Mouse (Mus musculus): Measurements from ENCODE around the gene Uqcc3. TPM values are rescaled to one million over a fixed set of nuclear protein-coding genes. Genes with fewer than 3 reads are reported as not detected.

Gene Uqcc3
- total RNA-seq, 2 experiments from 2014 or later, result 57.3 to 66.9 TPM

Other genes with a start within 250 kb of the Uqcc3 start
Only the 30 nearest of the 32 such genes appear.
- 60.1 and 70.1 TPM in 2 replicates for gene Slc3a2, start 157.6 kb downstream of the Uqcc3 start, total RNA-seq (2014; fragmentation: Nextera tagmentation)
- 78.5 and 87.2 TPM in 2 replicates for gene Slc3a2, start 157.6 kb downstream of the Uqcc3 start, total RNA-seq (2017)
- gene Wdr74, start 145.1 kb downstream of the Uqcc3 start, total RNA-seq (2014; fragmentation: Nextera tagmentation), result 122 and 136 TPM in 2 replicates
- gene Wdr74, start 145.1 kb downstream of the Uqcc3 start, total RNA-seq (2017), result 96.6 and 196 TPM in 2 replicates
- not detected in 2 replicates for gene 1700092M07Rik, start 140.2 kb downstream of the Uqcc3 start, total RNA-seq (2014; fragmentation: Nextera tagmentation)
- gene 1700092M07Rik, start 140.2 kb downstream of the Uqcc3 start, total RNA-seq (2017), result 2.5 TPM in 2 replicates
- 63.4 and 64.7 TPM in 2 replicates for gene Stx5a, start 139.5 kb downstream of the Uqcc3 start, total RNA-seq (2014; fragmentation: Nextera tagmentation)
- gene Stx5a, start 139.5 kb downstream of the Uqcc3 start, total RNA-seq (2017), result 43.0 and 62.0 TPM in 2 replicates
- gene Nxf1, start 123.8 kb downstream of the Uqcc3 start, total RNA-seq (2014; fragmentation: Nextera tagmentation), result 268 and 347 TPM in 2 replicates
- gene Nxf1, start 123.8 kb downstream of the Uqcc3 start, total RNA-seq (2017), result 89.4 and 113 TPM in 2 replicates
- gene Tmem223, start 109.9 kb downstream of the Uqcc3 start, total RNA-seq (2014; fragmentation: Nextera tagmentation), result 61.2 and 62.7 TPM in 2 replicates
- gene Tmem223, start 109.9 kb downstream of the Uqcc3 start, total RNA-seq (2017), result 35.7 and 40.6 TPM in 2 replicates
- 141 and 147 TPM in 2 replicates for gene Tmem179b, start 106.5 kb downstream of the Uqcc3 start, total RNA-seq (2014; fragmentation: Nextera tagmentation)
- 69.5 and 81.3 TPM in 2 replicates for gene Tmem179b, start 106.5 kb downstream of the Uqcc3 start, total RNA-seq (2017)
- 19.1 and 20.5 TPM in 2 replicates for gene Taf6l, start 94.5 kb downstream of the Uqcc3 start, total RNA-seq (2014; fragmentation: Nextera tagmentation)
- gene Taf6l, start 94.5 kb downstream of the Uqcc3 start, total RNA-seq (2017), result 10.0 and 15.6 TPM in 2 replicates
- gene Polr2g, start 82.3 kb downstream of the Uqcc3 start, total RNA-seq (2014; fragmentation: Nextera tagmentation), result 112 and 148 TPM in 2 replicates
- 51.7 and 69.8 TPM in 2 replicates for gene Polr2g, start 82.3 kb downstream of the Uqcc3 start, total RNA-seq (2017)
- gene Zbtb3, start 78.4 kb downstream of the Uqcc3 start, total RNA-seq (2014; fragmentation: Nextera tagmentation), result 3.1 TPM in 2 replicates
- gene Zbtb3, start 78.4 kb downstream of the Uqcc3 start, total RNA-seq (2017), result 2.7 and 3.0 TPM in 2 replicates
- gene Ttc9c, start 61.6 kb downstream of the Uqcc3 start, total RNA-seq (2014; fragmentation: Nextera tagmentation), result 41.3 and 42.1 TPM in 2 replicates
- 62.8 and 65.0 TPM in 2 replicates for gene Ttc9c, start 61.6 kb downstream of the Uqcc3 start, total RNA-seq (2017)
- 71.4 and 85.1 TPM in 2 replicates for gene Hnrnpul2, start 60.9 kb downstream of the Uqcc3 start, total RNA-seq (2014; fragmentation: Nextera tagmentation)
- 82.8 and 88.5 TPM in 2 replicates for gene Hnrnpul2, start 60.9 kb downstream of the Uqcc3 start, total RNA-seq (2017)
- gene AC129217.1, start 51.1 kb downstream of the Uqcc3 start, total RNA-seq (2014; fragmentation: Nextera tagmentation), result not detected in 2 replicates
- 34.1 TPM in 1 of 2 replicates, not detected in the other for gene AC129217.1, start 51.1 kb downstream of the Uqcc3 start, total RNA-seq (2017)
- gene Bscl2, start 43.5 kb downstream of the Uqcc3 start, total RNA-seq (2014; fragmentation: Nextera tagmentation), result 61.8 and 89.4 TPM in 2 replicates
- gene Bscl2, start 43.5 kb downstream of the Uqcc3 start, total RNA-seq (2017), result 33.9 and 34.6 TPM in 2 replicates
- gene Gng3, start 41.7 kb downstream of the Uqcc3 start, total RNA-seq (2014; fragmentation: Nextera tagmentation), result not detected in 2 replicates
- 0.26 TPM in 1 of 2 replicates, not detected in the other for gene Gng3, start 41.7 kb downstream of the Uqcc3 start, total RNA-seq (2017)
- 0.11 TPM in 1 of 2 replicates, not detected in the other for gene Lrrn4cl, start 30.2 kb downstream of the Uqcc3 start, total RNA-seq (2014; fragmentation: Nextera tagmentation)
- gene Lrrn4cl, start 30.2 kb downstream of the Uqcc3 start, total RNA-seq (2017), result not detected in 2 replicates
- gene Ubxn1, start 9.4 kb downstream of the Uqcc3 start, total RNA-seq (2014; fragmentation: Nextera tagmentation), result 115 and 150 TPM in 2 replicates
- 135 and 136 TPM in 2 replicates for gene Ubxn1, start 9.4 kb downstream of the Uqcc3 start, total RNA-seq (2017)
- gene Lbhd1, start 2.8 kb upstream of the Uqcc3 start, total RNA-seq (2014; fragmentation: Nextera tagmentation), result 49.4 and 65.5 TPM in 2 replicates
- gene Lbhd1, start 2.8 kb upstream of the Uqcc3 start, total RNA-seq (2017), result 10.1 and 37.8 TPM in 2 replicates
- not detected in 2 replicates for gene Gm49403, start 3.0 kb upstream of the Uqcc3 start, total RNA-seq (2014; fragmentation: Nextera tagmentation)
- not detected in 2 replicates for gene Gm49403, start 3.0 kb upstream of the Uqcc3 start, total RNA-seq (2017)
- gene 1810009A15Rik, start 7.9 kb upstream of the Uqcc3 start, total RNA-seq (2014; fragmentation: Nextera tagmentation), result 70.2 and 82.4 TPM in 2 replicates
- gene 1810009A15Rik, start 7.9 kb upstream of the Uqcc3 start, total RNA-seq (2017), result 92.1 and 109 TPM in 2 replicates
- not detected in 2 replicates for gene Gm49416, start 8.0 kb upstream of the Uqcc3 start, total RNA-seq (2014; fragmentation: Nextera tagmentation)
- gene Gm49416, start 8.0 kb upstream of the Uqcc3 start, total RNA-seq (2017), result not detected in 2 replicates
- 23.7 and 30.3 TPM in 2 replicates for gene Ints5, start 12.1 kb upstream of the Uqcc3 start, total RNA-seq (2014; fragmentation: Nextera tagmentation)
- gene Ints5, start 12.1 kb upstream of the Uqcc3 start, total RNA-seq (2017), result 11.6 and 13.5 TPM in 2 replicates
- 143 and 154 TPM in 2 replicates for gene Ganab, start 17.1 kb upstream of the Uqcc3 start, total RNA-seq (2014; fragmentation: Nextera tagmentation)
- gene Ganab, start 17.1 kb upstream of the Uqcc3 start, total RNA-seq (2017), result 105 and 107 TPM in 2 replicates
- gene B3gat3, start 39.5 kb upstream of the Uqcc3 start, total RNA-seq (2014; fragmentation: Nextera tagmentation), result 25.9 and 34.4 TPM in 2 replicates
- 17.2 and 26.5 TPM in 2 replicates for gene B3gat3, start 39.5 kb upstream of the Uqcc3 start, total RNA-seq (2017)
- gene Rom1, start 48.4 kb upstream of the Uqcc3 start, total RNA-seq (2014; fragmentation: Nextera tagmentation), result 2.2 and 2.9 TPM in 2 replicates
- gene Rom1, start 48.4 kb upstream of the Uqcc3 start, total RNA-seq (2017), result 0.22 and 0.52 TPM in 2 replicates
- 26.1 and 30.2 TPM in 2 replicates for gene Eml3, start 48.6 kb upstream of the Uqcc3 start, total RNA-seq (2014; fragmentation: Nextera tagmentation)
- 27.4 and 31.3 TPM in 2 replicates for gene Eml3, start 48.6 kb upstream of the Uqcc3 start, total RNA-seq (2017)
- gene Mta2, start 61.0 kb upstream of the Uqcc3 start, total RNA-seq (2014; fragmentation: Nextera tagmentation), result 115 and 125 TPM in 2 replicates
- 120 and 123 TPM in 2 replicates for gene Mta2, start 61.0 kb upstream of the Uqcc3 start, total RNA-seq (2017)
- gene Tut1, start 72.9 kb upstream of the Uqcc3 start, total RNA-seq (2014; fragmentation: Nextera tagmentation), result 17.8 and 28.9 TPM in 2 replicates
- 14.5 and 21.8 TPM in 2 replicates for gene Tut1, start 72.9 kb upstream of the Uqcc3 start, total RNA-seq (2017)
- 1,036 and 1,157 TPM in 2 replicates for gene Eef1g, start 86.1 kb upstream of the Uqcc3 start, total RNA-seq (2014; fragmentation: Nextera tagmentation)
- gene Eef1g, start 86.1 kb upstream of the Uqcc3 start, total RNA-seq (2017), result 748 and 899 TPM in 2 replicates
- gene Ahnak, start 108.4 kb upstream of the Uqcc3 start, total RNA-seq (2014; fragmentation: Nextera tagmentation), result 5.8 and 12.1 TPM in 2 replicates
- gene Ahnak, start 108.4 kb upstream of the Uqcc3 start, total RNA-seq (2017), result 14.1 and 14.8 TPM in 2 replicates

Data from granulocyte monocyte progenitor cell, adult 5-6 weeks (primary cell).